Mouse (Mus musculus) retina, embryonic 14.5 days (tissue): ENCODE data around the gene Simc1.
"Not testable (repeated sequence)": the region's sequence is repeated elsewhere in the genome, so short reads cannot be mapped to it uniquely, and the experiment has no call there.

Source experiments
- DNase-seq: peaks from one replicate; pipeline ENCODE4 v3.0.0-alpha.2; 2015; ENCODE audit warnings: low spot score

Simc1 gene

GRCm38 (mm10) chr13:54503604-54504521, at the start of gene Simc1:
TSS of gene Simc1 (plus strand) at chr13:54503779.
- peak; percentile 76 for DNase-seq

GRCm38 (mm10) chr13:54457062-54457461, 46.5 kb upstream of the Simc1 start:
- peak; percentile 27 for DNase-seq

GRCm38 (mm10) chr13:54459282-54459681, 44.3 kb upstream of the Simc1 start:
- no peak for DNase-seq

GRCm38 (mm10) chr13:54468098-54469011, 35.2 kb upstream of the Simc1 start, which contains the start of gene Thoc3:
TSS of gene Thoc3 (minus strand) at chr13:54468849.
- peak; percentile 91 for DNase-seq

GRCm38 (mm10) chr13:54469012-54469354, 34.6 kb upstream of the Simc1 start:
- DNase-seq, result no peak

- DNase-seq, result no peak
Measured at GRCm38 (mm10) chr13:54471967-54472366, 31.6 kb upstream of the Simc1 start.

GRCm38 (mm10) chr13:54474996-54475395, 28.6 kb upstream of the Simc1 start:
- DNase-seq, result no peak

GRCm38 (mm10) chr13:54475702-54476101, 27.9 kb upstream of the Simc1 start:
- no peak for DNase-seq

GRCm38 (mm10) chr13:54479286-54479685, 24.3 kb upstream of the Simc1 start:
- no peak for DNase-seq

GRCm38 (mm10) chr13:54481498-54481897, 22.1 kb upstream of the Simc1 start:
- DNase-seq, result no peak

GRCm38 (mm10) chr13:54490411-54490810, 13.2 kb upstream of the Simc1 start:
- no peak for DNase-seq

- no peak for DNase-seq
Measured at GRCm38 (mm10) chr13:54491381-54491780, 12.2 kb upstream of the Simc1 start.

- DNase-seq, result not testable (repeated sequence)
Measured at GRCm38 (mm10) chr13:54499551-54499950, 4.0 kb upstream of the Simc1 start.

- DNase-seq, result no peak
Measured at GRCm38 (mm10) chr13:54501352-54501751, 2.2 kb upstream of the Simc1 start.

- no peak for DNase-seq
Measured at GRCm38 (mm10) chr13:54501957-54502690, 1.5 kb upstream of the Simc1 start.

GRCm38 (mm10) chr13:54503278-54503603, 338 bp upstream of the Simc1 start:
- DNase-seq, result no peak

- peak; percentile 17 for DNase-seq
Measured at GRCm38 (mm10) chr13:54504611-54505260, 1.2 kb downstream of the Simc1 start.

- no peak for DNase-seq
Measured at GRCm38 (mm10) chr13:54505920-54506319, 2.3 kb downstream of the Simc1 start.

GRCm38 (mm10) chr13:54520221-54520620, 16.6 kb downstream of the Simc1 start:
- no peak for DNase-seq

GRCm38 (mm10) chr13:54521181-54521580, 17.6 kb downstream of the Simc1 start:
- no peak for DNase-seq

GRCm38 (mm10) chr13:54527140-54527539, 23.6 kb downstream of the Simc1 start:
- DNase-seq, result no peak

GRCm38 (mm10) chr13:54532134-54532533, 28.6 kb downstream of the Simc1 start:
- no peak for DNase-seq
